Mouse (Mus musculus) ovary, adult 10 weeks (tissue): Measurements from ENCODE around the gene Hmcn2. TPM values are rescaled to one million over a fixed set of nuclear protein-coding genes. Genes with fewer than 3 reads are reported as not detected.

Source experiments
- polyA plus RNA-seq: library from polyadenylated mRNA; stranded (reverse); fragments of 350-450 nt; fragmentation: Illumina TruSeq; extraction: RNeasy Lipid Tissue Mini Kit (QIAGEN cat#74804); gene quantifications from one replicate; pipeline ENCODE4 v1.2.3, GENCODE M21; 2014

The Hmcn2 gene
- not detected for polyA plus RNA-seq

GRCm38 (mm10) chr2:31314007-31314465 is at the start of gene Hmcn2:
Gene Hmcn2 (plus strand): TSS chr2:31314415.

GRCm38 (mm10) chr2:31469931-31470682 is 155.9 kb downstream of the Hmcn2 start, which contains the start of gene Ass1:
Gene Ass1 (plus strand): TSS chr2:31470207.

Other genes with a start within 250 kb of the Hmcn2 start
- 39.0 TPM for gene Fnbp1, start 172.4 kb upstream of the Hmcn2 start, polyA plus RNA-seq
- gene Gpr107, start 162.1 kb upstream of the Hmcn2 start, polyA plus RNA-seq, result 43.7 TPM
- gene Ncs1, start 68.6 kb upstream of the Hmcn2 start, polyA plus RNA-seq, result 0.88 TPM
- 2.3 TPM for gene Ass1, start 155.8 kb downstream of the Hmcn2 start, polyA plus RNA-seq